ENCODE assay signal across 16 mouse cellular contexts in the genomic region with DNA sequence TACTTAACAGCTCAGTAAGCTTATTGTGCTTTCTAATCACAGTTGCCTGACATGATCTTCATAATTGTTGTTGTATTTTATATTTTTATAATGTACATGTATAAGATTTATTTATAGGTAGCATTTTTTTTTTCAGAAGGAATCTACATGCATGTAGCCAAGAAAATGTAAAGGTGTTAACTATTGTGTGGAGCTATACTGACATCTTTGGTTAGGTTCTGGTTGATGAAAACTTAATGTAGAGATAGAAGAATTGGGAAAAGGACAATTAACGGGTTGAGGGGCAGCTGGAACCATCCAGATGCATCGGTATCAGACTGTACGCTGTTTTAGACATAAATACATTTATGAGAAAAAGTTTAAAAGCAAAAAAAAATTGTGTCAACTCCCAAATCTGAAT. TPM values are rescaled to one million over a fixed set of nuclear protein-coding genes. Genes with fewer than 3 reads are reported as not detected.
DNase-seq lines count a peak whose midpoint lies in the region; ATAC-seq and TF ChIP-seq lines count a peak whose summit lies in the region.
"Had no signal": no experiment of that assay in that cellular context is flagged by ENCODE, and none has a peak within 500 bp of the region (broad histone marks: within the 10 kb centered on the region; RNA-seq: fewer than 3 reads in every experiment).

No protein-coding gene starts in this region.

- DNase-seq in forebrain, postnatal 0 days, result no peak
- no peak for DNase-seq in forebrain, embryonic 11.5 days (ENCODE audit: low spot score)
- no peak for DNase-seq in neural tube, embryonic 10.5 days (ENCODE audit: extremely low spot score, low spot score)
- DNase-seq in midbrain, embryonic 14.5 days, result peak; percentile 40
- no peak for DNase-seq in kidney, adult 11 months
- DNase-seq in thymus, postnatal 14 days, result no peak
- DNase-seq: B cell, adult 2 months; gastrocnemius, adult 2 months; kidney, adult 2 months; thymus, postnatal 25 days had no signal

- no peaks in the 10 kb centered on the region for H3K4me1 ChIP-seq in forebrain, postnatal 0 days (ENCODE audit: insufficient read depth)
- H3K4me1 ChIP-seq in forebrain, embryonic 11.5 days (replicated peaks; ENCODE audit: control insufficient read depth, insufficient read depth, low read length), result no peaks in the 10 kb centered on the region
- H3K4me1 ChIP-seq in neural tube, embryonic 12.5 days, result peaks cover 4% of the 10 kb centered on the region; the same call in 1 of the 2 replicates
- H3K4me1 ChIP-seq in midbrain, embryonic 14.5 days (ENCODE audit: control insufficient read depth, insufficient read depth, low read length), result no peaks in the 10 kb centered on the region
- 0 out of 2 replicates have a peak, but pooled peaks cover 9% of the 10 kb centered on the region for H3K4me1 ChIP-seq in neural tube, embryonic 15.5 days
- H3K4me1 ChIP-seq: heart, embryonic 10.5 days; liver, embryonic 15.5 days had no signal

- H3K4me3 ChIP-seq in forebrain, postnatal 0 days (ENCODE audit: low read depth, low read length), result peak overlapping the region; percentile 55
- no peak overlapping the region for H3K4me3 ChIP-seq in forebrain, embryonic 11.5 days (ENCODE audit: low read depth, low read length)
- H3K4me3 ChIP-seq in neural tube, embryonic 12.5 days, result no peak overlapping the region
- no peak overlapping the region; the same call in 1 of the 2 replicates for H3K4me3 ChIP-seq in midbrain, embryonic 14.5 days (replicated peaks; ENCODE audit: low read depth, low read length)
- H3K4me3 ChIP-seq in neural tube, embryonic 15.5 days (replicated peaks), result peak overlapping the region; percentile 50
- H3K4me3 ChIP-seq: liver, embryonic 15.5 days had no signal

- peak overlapping the region; percentile 54 for H3K4me2 ChIP-seq in forebrain, postnatal 0 days (ENCODE audit: low read depth)
- H3K4me2 ChIP-seq in forebrain, embryonic 11.5 days (ENCODE audit: low read depth, low read length, severe bottlenecking), result no peak overlapping the region; the same call in 1 of the 2 replicates
- H3K4me2 ChIP-seq in neural tube, embryonic 12.5 days (replicated peaks), result peak overlapping the region; percentile 61; the same call in 1 of the 2 replicates
- peak overlapping the region; percentile 57 for H3K4me2 ChIP-seq in midbrain, embryonic 14.5 days (ENCODE audit: low read length)
- H3K4me2 ChIP-seq in neural tube, embryonic 15.5 days, result peak overlapping the region; percentile 60

- H3K36me3 ChIP-seq in forebrain, postnatal 0 days (ENCODE audit: insufficient read depth), result no peaks in the 10 kb centered on the region
- no peaks in the 10 kb centered on the region for H3K36me3 ChIP-seq in forebrain, embryonic 11.5 days (ENCODE audit: control insufficient read depth, insufficient read depth, low read length)
- H3K36me3 ChIP-seq in neural tube, embryonic 12.5 days, result no peaks in the 10 kb centered on the region
- H3K36me3 ChIP-seq in midbrain, embryonic 14.5 days (ENCODE audit: control insufficient read depth, insufficient read depth, low read length), result no peaks in the 10 kb centered on the region
- H3K36me3 ChIP-seq in neural tube, embryonic 15.5 days, result no peaks in the 10 kb centered on the region
- H3K36me3 ChIP-seq: heart, embryonic 10.5 days; limb, embryonic 15.5 days; liver, embryonic 15.5 days had no signal

- no peak overlapping the region for H3K27ac ChIP-seq in forebrain, postnatal 0 days (ENCODE audit: low read depth, low read length)
- no peak overlapping the region for H3K27ac ChIP-seq in forebrain, embryonic 11.5 days (ENCODE audit: low read depth, low read length)
- no peak overlapping the region for H3K27ac ChIP-seq in neural tube, embryonic 12.5 days
- no peak overlapping the region for H3K27ac ChIP-seq in midbrain, embryonic 14.5 days (replicated peaks; ENCODE audit: low read depth, low read length)
- no peak overlapping the region for H3K27ac ChIP-seq in neural tube, embryonic 15.5 days (replicated peaks)
- H3K27ac ChIP-seq: gastrocnemius, adult 2 months; limb, embryonic 15.5 days; liver, embryonic 15.5 days; macrophage had no signal

- ATAC-seq in forebrain, postnatal 0 days, result no peak
- no peak for ATAC-seq in forebrain, embryonic 11.5 days (replicated peaks; ENCODE audit: low FRiP score)
- ATAC-seq in neural tube, embryonic 12.5 days (ENCODE audit: low FRiP score, low read depth), result no peak
- no peak for ATAC-seq in midbrain, embryonic 14.5 days (ENCODE audit: low FRiP score, low TSS enrichment)
- ATAC-seq in neural tube, embryonic 15.5 days (ENCODE audit: low FRiP score), result no peak

- no peaks in the 10 kb centered on the region for H3K27me3 ChIP-seq in forebrain, postnatal 0 days (ENCODE audit: insufficient read depth, low read length)
- no peaks in the 10 kb centered on the region for H3K27me3 ChIP-seq in forebrain, embryonic 11.5 days (ENCODE audit: control insufficient read depth, insufficient read depth, low read length)
- H3K27me3 ChIP-seq in neural tube, embryonic 12.5 days (replicated peaks), result no peaks in the 10 kb centered on the region
- H3K27me3 ChIP-seq in midbrain, embryonic 14.5 days (ENCODE audit: control insufficient read depth, insufficient read depth, low read length), result no peaks in the 10 kb centered on the region
- H3K27me3 ChIP-seq in neural tube, embryonic 15.5 days (replicated peaks), result no peaks in the 10 kb centered on the region
- H3K27me3 ChIP-seq: limb, embryonic 15.5 days had no signal

- no peak; the same call in 1 of the 2 replicates for TF ChIP-seq CTCF in forebrain, postnatal 0 days (IDR thresholded peaks at IDR 0.05; ENCODE audit: low read depth)

- no peaks in the 10 kb centered on the region for H3K9me3 ChIP-seq in forebrain, postnatal 0 days (ENCODE audit: low read length)
- H3K9me3 ChIP-seq in forebrain, embryonic 11.5 days (ENCODE audit: control insufficient read depth, low read length), result no peaks in the 10 kb centered on the region
- no peaks in the 10 kb centered on the region for H3K9me3 ChIP-seq in neural tube, embryonic 12.5 days
- H3K9me3 ChIP-seq in midbrain, embryonic 14.5 days (ENCODE audit: control insufficient read depth, low read length), result no peaks in the 10 kb centered on the region
- H3K9me3 ChIP-seq in neural tube, embryonic 15.5 days (replicated peaks), result no peaks in the 10 kb centered on the region
- H3K9me3 ChIP-seq: heart, embryonic 10.5 days; limb, embryonic 15.5 days; liver, embryonic 15.5 days had no signal

- WGBS in forebrain, postnatal 0 days, result 61% methylated on average over 3 of the region's 3 CpGs
- WGBS in forebrain, embryonic 11.5 days, result 69% methylated on average over 3 of the region's 3 CpGs
- WGBS in neural tube, embryonic 12.5 days, result 75% methylated on average over 3 of the region's 3 CpGs
- WGBS in midbrain, embryonic 14.5 days, result 65% methylated on average over 3 of the region's 3 CpGs
- WGBS in neural tube, embryonic 15.5 days, result 58% methylated on average over 3 of the region's 3 CpGs

- no peak overlapping the region for H3K9ac ChIP-seq in forebrain, postnatal 0 days
- H3K9ac ChIP-seq in forebrain, embryonic 11.5 days (ENCODE audit: low read length), result no peak overlapping the region
- H3K9ac ChIP-seq in neural tube, embryonic 12.5 days, result no peak overlapping the region
- no peak overlapping the region for H3K9ac ChIP-seq in midbrain, embryonic 14.5 days (replicated peaks; ENCODE audit: low read length)
- H3K9ac ChIP-seq in neural tube, embryonic 15.5 days (replicated peaks), result peak overlapping the region; percentile 51; the same call in 1 of the 2 replicates
- H3K9ac ChIP-seq: liver, embryonic 15.5 days had no signal

RNA-seq across cellular contexts. Expression of a gene that starts 1.0 kb away (rescaled TPM):
- 40.2 and 42.7 TPM in 2 replicates for total RNA-seq in forebrain, postnatal 0 days (2014; rRNA removed)
- 20.6 and 24.3 TPM in 2 replicates for polyA plus RNA-seq in forebrain, postnatal 0 days (2015; fragmentation: Nextera tagmentation; extraction: Ambion mirVana)
- polyA plus RNA-seq in forebrain, embryonic 11.5 days (2014; fragmentation: Nextera tagmentation; extraction: Ambion mirVana), result 4.7 and 5.2 TPM in 2 replicates
- polyA plus RNA-seq in neural tube, embryonic 12.5 days (2016; fragmentation: Nextera tagmentation; extraction: Ambion mirVana), result 7.3 and 8.4 TPM in 2 replicates
- 24.5 and 25.0 TPM in 2 replicates for polyA plus RNA-seq in midbrain, embryonic 14.5 days (2014; fragmentation: Nextera tagmentation; extraction: Ambion mirVana)
- 22.2 and 25.7 TPM in 2 replicates for polyA plus RNA-seq in neural tube, embryonic 15.5 days (2015; fragmentation: Nextera tagmentation; extraction: Ambion mirVana)
- total RNA-seq: gastrocnemius, adult 2 months had no signal
- polyA plus RNA-seq: liver, embryonic 15.5 days; macrophage had no signal

Comparison
In these comparisons a context has a peak if more than half of its experiments do, and no peak if none do; other contexts are left out.
1. H3K4me3 ChIP-seq: peak in forebrain, postnatal 0 days (single experiment) and neural tube, embryonic 15.5 days (single experiment); none in forebrain, embryonic 11.5 days (single experiment), neural tube, embryonic 12.5 days (single experiment) and midbrain, embryonic 14.5 days (single experiment).